Mouse (Mus musculus) liver, embryonic 11.5 days (tissue): ENCODE results near the gene Ropn1l. TPM values are rescaled to one million over a fixed set of nuclear protein-coding genes. Genes with fewer than 3 reads are reported as not detected.

Experiments
- ATAC-seq: fragments of 200-750 bp; cut with Nextera tagmentation; replicated peaks from 2 replicates; pipeline ENCODE4 v1.8.0; 2017; ENCODE audit warnings: moderate number of reproducible peaks, mild to moderate bottlenecking, moderate TSS enrichment, moderate library complexity; ENCODE audit not compliant: low FRiP score
- DNase-seq: peaks from one replicate; pipeline ENCODE4 v3.0.0-alpha.2; 2017; ENCODE audit warnings: low spot score
- H3K27ac ChIP-seq: fragments of 300-500 bp; sonication (generic); 2 replicates; pipeline ENCODE4 v1.5.1; 2014; ENCODE audit warnings: mild to moderate bottlenecking, low read depth, low read length, control low read depth
- H3K27me3 ChIP-seq: fragments of 300-500 bp; sonication (generic); replicated peaks from 2 replicates; pipeline ENCODE4 v1.6.1; 2014; ENCODE audit warnings: low read length, mixed read lengths; ENCODE audit not compliant: control insufficient read depth, insufficient read depth
- H3K36me3 ChIP-seq: fragments of 300-500 bp; sonication (generic); 2 replicates; pipeline ENCODE4 v1.6.1; 2014; ENCODE audit warnings: mild to moderate bottlenecking, low read length, moderate library complexity, mixed read lengths; ENCODE audit not compliant: control insufficient read depth, insufficient read depth
- H3K4me1 ChIP-seq: fragments of 300-500 bp; sonication (generic); replicated peaks from 2 replicates; pipeline ENCODE4 v1.6.1; 2014; ENCODE audit warnings: low read length, mixed read lengths; ENCODE audit not compliant: control insufficient read depth, insufficient read depth
- H3K4me2 ChIP-seq: fragments of 300-500 bp; sonication (generic); 2 replicates; pipeline ENCODE4 v1.6.1; 2014; ENCODE audit warnings: mild to moderate bottlenecking, control low read depth, moderate library complexity
- H3K4me3 ChIP-seq: fragments of 300-500 bp; sonication (generic); 2 replicates; pipeline ENCODE4 v1.5.1; 2014; ENCODE audit warnings: low read depth, low read length, control low read depth
- H3K9ac ChIP-seq: fragments of 300-500 bp; sonication (generic); 2 replicates; pipeline ENCODE4 v1.6.1; 2014; ENCODE audit warnings: low read depth, low read length, control low read depth
- H3K9me3 ChIP-seq: fragments of 300-500 bp; sonication (generic); 2 replicates; pipeline ENCODE4 v1.6.1; 2016; ENCODE audit warnings: low read length, inconsistent platforms, mixed read lengths; ENCODE audit not compliant: control insufficient read depth
- WGBS: fragments of 180-500 bp; shearing (Covaris S2); extraction: QIAGEN DNeasy Blood & Tissue Kit; methylation state at CpG from one replicate; pipeline ENCODE4 v1.1.7; 2014; 5-methylcytosine and 5-hydroxymethylcytosine counted together
- polyA plus RNA-seq: library from polyadenylated mRNA; unstranded; fragments of >200 nt; fragmentation: Nextera tagmentation; extraction: Ambion mirVana; gene quantifications from 2 replicates; pipeline ENCODE4 v1.2.1, GENCODE M21; 2014

The Ropn1l gene
- polyA plus RNA-seq, 1 experiment from 2014 or later = 3.0 TPM

- 34% methylated on average over 1 of the region's 1 CpGs for WGBS
- Histone ChIP-seq H3K9me3 (no peaks in the 10 kb centered on the region), H3K4me1 (no peaks in the 10 kb centered on the region), H3K27ac (no peak overlapping the region), H3K9ac (no peak overlapping the region), H3K4me2 (no peak overlapping the region), H3K27me3 (no peaks in the 10 kb centered on the region), H3K4me3 (no peak overlapping the region), H3K36me3 (no peaks in the 10 kb centered on the region)
- no peak for DNase-seq
- ATAC-seq = no peak
Measured at GRCm38 (mm10) chr15:31436083-31436482, 17.5 kb downstream of the Ropn1l start.

- DNase-seq (no peak), ATAC-seq (no peak)
- Histone ChIP-seq H3K27ac (no peak overlapping the region), H3K4me2 (no peak overlapping the region), H3K9ac (no peak overlapping the region), H3K4me3 (no peak overlapping the region), H3K9me3 (no peaks in the 10 kb centered on the region), H3K36me3 (no peaks in the 10 kb centered on the region), H3K4me1 (no peaks in the 10 kb centered on the region), H3K27me3 (no peaks in the 10 kb centered on the region)
- WGBS = 64% methylated on average over 7 of the region's 7 CpGs
Measured at GRCm38 (mm10) chr15:31433768-31434167, 19.8 kb downstream of the Ropn1l start.

GRCm38 (mm10) chr15:31431847-31432246 lies 21.7 kb downstream of the Ropn1l start:
- no peak for ATAC-seq
- no peak overlapping the region for H3K4me2 ChIP-seq
- 86% methylated on average over 8 of the region's 8 CpGs for WGBS

DNA sequence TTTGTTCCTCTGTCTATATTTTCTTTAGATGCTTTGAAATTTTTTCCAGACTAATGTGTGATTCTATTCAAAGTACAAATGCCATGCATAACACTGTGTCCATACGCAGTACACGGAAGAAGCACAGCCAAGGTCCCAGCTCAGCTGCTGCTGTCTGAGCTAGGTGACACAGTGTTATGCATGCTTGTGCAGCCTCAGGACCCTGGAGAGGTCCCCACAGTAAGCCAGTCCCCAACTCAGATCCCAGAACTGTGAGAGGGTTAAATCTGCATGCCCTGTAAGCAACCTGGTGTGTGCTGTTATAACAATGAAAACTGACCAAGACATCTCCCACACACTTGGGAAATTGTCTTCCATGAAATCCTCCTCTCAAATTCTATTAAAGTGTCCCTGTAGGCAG lies 23.5 kb downstream of the Ropn1l start:
- no peaks in the 10 kb centered on the region for H3K36me3 ChIP-seq
- no peak overlapping the region for H3K4me3 ChIP-seq
- WGBS = 69% methylated on average over 2 of the region's 2 CpGs
- no peak overlapping the region for H3K9ac ChIP-seq
- DNase-seq (no peak), ATAC-seq (no peak)
- H3K4me2 ChIP-seq = no peak overlapping the region
- no peaks in the 10 kb centered on the region for H3K27me3 ChIP-seq
- H3K27ac ChIP-seq = no peak overlapping the region
- no peaks in the 10 kb centered on the region for H3K9me3 ChIP-seq
- no peaks in the 10 kb centered on the region for H3K4me1 ChIP-seq

More at GRCm38 (mm10) chr15:31431847-31432246, 21.7 kb downstream of the Ropn1l start:
- Histone ChIP-seq H3K4me1 (no peaks in the 10 kb centered on the region), H3K27me3 (no peaks in the 10 kb centered on the region), H3K36me3 (no peaks in the 10 kb centered on the region), H3K4me3 (no peak overlapping the region), H3K9me3 (no peaks in the 10 kb centered on the region), H3K9ac (no peak overlapping the region), H3K27ac (no peak overlapping the region)
- DNase-seq = no peak

- WGBS = 74% methylated on average over 7 of the region's 7 CpGs
- no peaks in the 10 kb centered on the region for H3K9me3 ChIP-seq
Measured at GRCm38 (mm10) chr15:31429429-31429828, 24.1 kb downstream of the Ropn1l start.

GRCm38 (mm10) chr15:31428571-31428970 lies 25.0 kb downstream of the Ropn1l start:
- H3K4me1 ChIP-seq = no peaks in the 10 kb centered on the region
- no peaks in the 10 kb centered on the region for H3K27me3 ChIP-seq
- DNase-seq (no peak), ATAC-seq (no peak)
- no peak overlapping the region for H3K4me2 ChIP-seq
- no peaks in the 10 kb centered on the region for H3K36me3 ChIP-seq
- H3K9me3 ChIP-seq = no peaks in the 10 kb centered on the region
- H3K9ac ChIP-seq = no peak overlapping the region
- H3K27ac ChIP-seq = no peak overlapping the region
- H3K4me3 ChIP-seq = no peak overlapping the region
- 72% methylated on average over 12 of the region's 12 CpGs for WGBS

More at GRCm38 (mm10) chr15:31429429-31429828, 24.1 kb downstream of the Ropn1l start:
- Histone ChIP-seq H3K4me3 (no peak overlapping the region), H3K4me2 (no peak overlapping the region), H3K9ac (no peak overlapping the region), H3K36me3 (no peaks in the 10 kb centered on the region), H3K27ac (no peak overlapping the region), H3K4me1 (no peaks in the 10 kb centered on the region), H3K27me3 (no peaks in the 10 kb centered on the region)
- DNase-seq (no peak), ATAC-seq (no peak)

GRCm38 (mm10) chr15:31427390-31427789 lies 26.1 kb downstream of the Ropn1l start:
- Histone ChIP-seq H3K9ac (no peak overlapping the region), H3K36me3 (no peaks in the 10 kb centered on the region), H3K27me3 (no peaks in the 10 kb centered on the region), H3K4me2 (no peak overlapping the region), H3K9me3 (no peaks in the 10 kb centered on the region), H3K27ac (no peak overlapping the region), H3K4me1 (no peaks in the 10 kb centered on the region), H3K4me3 (no peak overlapping the region)
- DNase-seq (no peak), ATAC-seq (no peak)
- 47% methylated on average over 3 of the region's 3 CpGs for WGBS

DNA sequence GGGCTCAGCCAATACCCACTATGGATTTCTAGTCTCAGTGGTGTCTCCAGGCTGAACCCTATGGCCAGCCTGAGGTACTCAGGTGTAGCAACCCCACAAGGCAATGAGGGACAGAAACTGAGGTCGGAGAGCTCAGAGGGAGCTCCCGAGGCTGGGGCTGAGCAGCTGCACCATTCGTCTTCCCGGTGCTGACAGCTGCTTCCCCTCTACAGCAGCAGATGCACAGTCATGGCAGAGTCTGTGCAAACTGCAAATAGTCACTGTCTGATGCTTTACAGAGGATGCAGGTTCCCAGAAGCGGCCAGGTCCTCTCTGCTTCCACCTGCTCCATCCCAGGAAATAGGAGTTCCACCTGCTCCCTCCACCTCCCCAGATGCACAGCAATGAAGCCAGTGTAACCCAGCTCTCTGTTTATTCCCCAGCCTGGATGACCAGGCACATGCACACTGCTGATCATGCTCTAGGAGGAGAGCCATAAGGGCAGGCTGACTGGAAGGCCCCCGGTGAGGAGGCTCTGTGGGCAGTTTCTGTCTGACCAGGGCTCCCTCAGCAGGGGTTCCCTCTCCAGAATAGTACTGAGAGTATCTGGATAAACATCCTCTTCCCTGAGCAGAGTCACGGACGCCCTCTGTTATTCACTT lies 27.4 kb downstream of the Ropn1l start:
- WGBS = 32% methylated on average over 8 of the region's 8 CpGs
- Histone ChIP-seq H3K27ac (no peak overlapping the region), H3K36me3 (no peaks in the 10 kb centered on the region), H3K9ac (no peak overlapping the region), H3K4me1 (no peaks in the 10 kb centered on the region), H3K9me3 (no peaks in the 10 kb centered on the region), H3K27me3 (no peaks in the 10 kb centered on the region), H3K4me3 (no peak overlapping the region), H3K4me2 (no peak overlapping the region)
- no peak for ATAC-seq
- DNase-seq = no peak

- H3K36me3 ChIP-seq = no peaks in the 10 kb centered on the region
- no peak overlapping the region for H3K4me3 ChIP-seq
- H3K4me2 ChIP-seq = no peak overlapping the region
- no peak overlapping the region for H3K27ac ChIP-seq
- 47% methylated on average over 7 of the region's 7 CpGs for WGBS
- DNase-seq (no peak), ATAC-seq (no peak)
- no peaks in the 10 kb centered on the region for H3K27me3 ChIP-seq
- no peak overlapping the region for H3K9ac ChIP-seq
- H3K4me1 ChIP-seq = peaks cover 4% of the 10 kb centered on the region
- H3K9me3 ChIP-seq = no peaks in the 10 kb centered on the region
Measured at GRCm38 (mm10) chr15:31422649-31423369, 30.7 kb downstream of the Ropn1l start.
